Mouse (Mus musculus) intestine, embryonic 15.5 days (tissue): ENCODE measurements at regions not wholly inside any gene's neighbourhood (a gene's known extent, or its start where the extent isn't known, plus 50 kb on each side); places are given as distances from the start of the nearest gene placed in this dataset.

Experiments
- ATAC-seq: fragments of 200-750 bp; cut with Nextera tagmentation; 2 replicates; pipeline ENCODE4 v1.8.0; 2017; ENCODE audit warnings: moderate TSS enrichment, moderate library complexity
- H3K27ac ChIP-seq: fragments of 300-500 bp; sonication (generic); 2 replicates; pipeline ENCODE4 v1.5.1; 2015; ENCODE audit warnings: mild to moderate bottlenecking, inconsistent platforms
- H3K27me3 ChIP-seq: fragments of 300-500 bp; sonication (generic); replicated peaks from 2 replicates; pipeline ENCODE4 v1.6.1; 2015; ENCODE audit warnings: inconsistent platforms
- H3K36me3 ChIP-seq: fragments of 300-500 bp; sonication (generic); 2 replicates; pipeline ENCODE4 v1.6.1; 2015; ENCODE audit warnings: inconsistent platforms
- H3K4me1 ChIP-seq: fragments of 300-500 bp; sonication (generic); replicated peaks from 2 replicates; pipeline ENCODE4 v1.6.1; 2015; ENCODE audit warnings: inconsistent platforms
- H3K4me2 ChIP-seq: fragments of 300-500 bp; sonication (generic); replicated peaks from 2 replicates; pipeline ENCODE4 v1.6.1; 2015; ENCODE audit warnings: mild to moderate bottlenecking, inconsistent platforms
- H3K4me3 ChIP-seq: fragments of 300-500 bp; sonication (generic); replicated peaks from 2 replicates; pipeline ENCODE4 v1.5.1; 2015; ENCODE audit warnings: inconsistent platforms
- H3K9ac ChIP-seq: fragments of 300-500 bp; sonication (generic); 2 replicates; pipeline ENCODE4 v1.6.1; 2015; ENCODE audit warnings: inconsistent platforms
- H3K9me3 ChIP-seq: fragments of 300-500 bp; sonication (generic); 2 replicates; pipeline ENCODE4 v1.6.1; 2016; ENCODE audit warnings: inconsistent platforms
- WGBS: fragments of 180-500 bp; shearing (Covaris S2); methylation state at CpG from one replicate; pipeline ENCODE4 v1.1.7; 2015; 5-methylcytosine and 5-hydroxymethylcytosine counted together

DNA sequence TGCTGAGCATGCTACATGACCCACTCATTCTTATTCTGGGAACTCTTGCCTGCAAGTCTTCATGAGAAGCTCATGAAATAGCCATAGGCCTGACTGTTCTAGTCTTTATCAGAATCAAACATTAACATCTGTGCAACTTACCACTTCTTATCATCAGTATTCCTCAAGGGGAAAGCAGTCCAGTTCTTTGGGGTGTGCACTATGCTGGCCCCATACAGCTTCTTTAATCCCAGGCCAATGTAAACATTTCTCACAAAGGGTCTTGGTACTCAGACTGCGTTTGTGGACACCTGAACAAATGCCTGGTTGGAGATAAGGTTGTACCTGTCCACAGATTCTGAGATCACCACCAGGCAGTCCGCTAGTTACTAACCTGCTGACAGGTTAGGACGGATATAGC, 51.3 kb downstream of the 3110018I06Rik start:
- no peak overlapping the region for H3K4me3 ChIP-seq
- ATAC-seq = peak; percentile 23; the same call in 1 of the 2 replicates
- 52% methylated on average over 3 of the region's 3 CpGs for WGBS
- H3K27me3 ChIP-seq = no peaks in the 10 kb centered on the region
- no peak overlapping the region for H3K27ac ChIP-seq
- H3K36me3 ChIP-seq = no peaks in the 10 kb centered on the region
- H3K9me3 ChIP-seq = no peaks in the 10 kb centered on the region
- no peak overlapping the region for H3K9ac ChIP-seq
- 0 out of 2 replicates have a peak, but pooled peaks cover 3% of the 10 kb centered on the region for H3K4me1 ChIP-seq
- no peak overlapping the region for H3K4me2 ChIP-seq

DNA sequence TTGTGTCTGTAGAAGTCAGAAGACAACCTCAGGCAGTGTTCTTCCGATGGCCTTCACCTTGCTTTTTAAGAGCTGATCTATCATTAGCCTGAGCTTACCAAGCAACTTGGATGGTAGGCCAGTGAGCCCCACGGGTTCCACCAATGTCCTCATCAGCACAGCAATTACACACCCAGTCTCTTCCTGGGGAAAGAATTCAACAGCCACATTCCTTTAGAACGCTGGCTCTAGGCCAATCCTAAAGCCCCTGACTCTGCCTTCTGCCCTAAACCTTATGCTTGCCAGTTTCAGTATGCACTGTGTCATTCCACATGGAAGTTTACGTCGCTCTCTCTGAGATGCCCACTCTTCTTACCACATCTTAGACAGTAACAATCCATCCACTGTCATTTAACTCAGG, 52.8 kb downstream of the 3110018I06Rik start:
- Histone ChIP-seq H3K4me1 (0 out of 2 replicates have a peak, but pooled peaks cover 3% of the 10 kb centered on the region), H3K4me3 (no peak overlapping the region), H3K27ac (no peak overlapping the region), H3K27me3 (no peaks in the 10 kb centered on the region), H3K4me2 (no peak overlapping the region), H3K9ac (no peak overlapping the region), H3K36me3 (no peaks in the 10 kb centered on the region), H3K9me3 (no peaks in the 10 kb centered on the region)
- ATAC-seq = no peak
- WGBS = 48% methylated on average over 5 of the region's 5 CpGs

DNA sequence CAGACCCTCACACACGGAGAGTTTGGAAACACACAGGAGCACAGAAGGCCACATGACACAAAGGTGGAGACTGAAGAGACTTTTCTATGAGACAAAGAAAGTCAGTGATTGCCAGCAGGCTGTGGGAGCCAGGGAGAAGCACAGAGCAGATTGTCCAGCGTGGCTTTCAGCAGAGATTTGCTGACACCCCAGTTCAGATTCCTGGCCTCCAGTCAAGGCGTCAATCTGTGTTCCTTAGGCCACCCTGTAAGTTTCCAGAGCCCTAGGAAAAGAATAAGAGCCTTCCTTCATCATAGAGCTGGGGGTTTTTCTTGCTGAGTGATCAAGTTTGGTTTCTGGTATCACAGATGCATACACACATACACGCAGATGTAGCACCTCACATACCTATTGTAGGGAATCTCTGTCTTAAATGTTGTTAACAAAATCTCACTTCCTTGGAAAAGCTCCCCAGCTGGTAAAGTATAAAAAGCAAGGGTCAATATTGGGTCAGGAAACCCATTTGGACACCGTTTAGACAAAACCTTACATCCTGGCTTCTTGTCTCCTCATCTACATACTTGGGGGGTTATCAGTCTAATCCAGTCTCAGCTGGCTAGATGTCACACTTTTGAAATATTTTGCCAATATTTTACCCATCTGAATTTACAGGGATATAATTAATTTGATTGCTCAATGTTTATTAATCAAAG, 58.9 kb downstream of the 3110018I06Rik start:
- Histone ChIP-seq H3K27ac (peak overlapping the region; percentile 2; the same call in 1 of the 2 replicates), H3K4me2 (no peak overlapping the region), H3K4me3 (no peak overlapping the region), H3K4me1 (no peaks in the 10 kb centered on the region; the same call in 1 of the 2 replicates), H3K27me3 (no peaks in the 10 kb centered on the region), H3K9ac (no peak overlapping the region), H3K36me3 (no peaks in the 10 kb centered on the region), H3K9me3 (no peaks in the 10 kb centered on the region)
- peak; percentile 15; the same call in 1 of the 2 replicates for ATAC-seq
- 43% methylated on average over 5 of the region's 5 CpGs for WGBS

DNA sequence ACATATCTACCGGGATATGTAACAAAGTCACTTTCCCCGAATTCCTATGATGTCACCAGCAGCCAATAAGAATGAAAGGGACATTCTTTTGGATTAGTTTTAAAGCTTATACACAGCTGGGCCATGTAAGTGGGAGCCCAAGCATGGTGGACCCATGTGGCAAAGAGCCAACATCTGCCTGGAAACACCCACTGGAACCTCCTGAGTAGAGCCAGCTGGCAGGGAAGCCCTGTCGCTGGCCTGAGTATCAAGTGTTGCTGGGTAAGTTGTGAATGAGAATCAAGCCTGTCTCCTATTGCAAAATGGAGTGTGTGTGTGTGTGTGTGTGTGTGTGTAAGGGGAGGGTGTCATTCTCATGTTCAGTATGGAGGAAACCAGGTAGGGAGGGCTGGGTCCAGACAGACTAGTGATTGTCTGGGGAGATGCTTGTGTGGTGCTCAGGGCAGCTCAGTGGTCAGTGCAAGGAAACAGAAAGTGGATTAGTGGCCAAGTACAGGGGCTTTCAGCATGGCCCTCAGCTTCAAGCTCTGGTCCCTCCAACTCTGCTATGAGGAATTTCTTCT, 59.5 kb downstream of the 3110018I06Rik start:
- peak; percentile 72 for ATAC-seq
- H3K4me1 ChIP-seq = no peaks in the 10 kb centered on the region; the same call in 1 of the 2 replicates
- WGBS = 35% methylated on average over 3 of the region's 3 CpGs

DNA sequence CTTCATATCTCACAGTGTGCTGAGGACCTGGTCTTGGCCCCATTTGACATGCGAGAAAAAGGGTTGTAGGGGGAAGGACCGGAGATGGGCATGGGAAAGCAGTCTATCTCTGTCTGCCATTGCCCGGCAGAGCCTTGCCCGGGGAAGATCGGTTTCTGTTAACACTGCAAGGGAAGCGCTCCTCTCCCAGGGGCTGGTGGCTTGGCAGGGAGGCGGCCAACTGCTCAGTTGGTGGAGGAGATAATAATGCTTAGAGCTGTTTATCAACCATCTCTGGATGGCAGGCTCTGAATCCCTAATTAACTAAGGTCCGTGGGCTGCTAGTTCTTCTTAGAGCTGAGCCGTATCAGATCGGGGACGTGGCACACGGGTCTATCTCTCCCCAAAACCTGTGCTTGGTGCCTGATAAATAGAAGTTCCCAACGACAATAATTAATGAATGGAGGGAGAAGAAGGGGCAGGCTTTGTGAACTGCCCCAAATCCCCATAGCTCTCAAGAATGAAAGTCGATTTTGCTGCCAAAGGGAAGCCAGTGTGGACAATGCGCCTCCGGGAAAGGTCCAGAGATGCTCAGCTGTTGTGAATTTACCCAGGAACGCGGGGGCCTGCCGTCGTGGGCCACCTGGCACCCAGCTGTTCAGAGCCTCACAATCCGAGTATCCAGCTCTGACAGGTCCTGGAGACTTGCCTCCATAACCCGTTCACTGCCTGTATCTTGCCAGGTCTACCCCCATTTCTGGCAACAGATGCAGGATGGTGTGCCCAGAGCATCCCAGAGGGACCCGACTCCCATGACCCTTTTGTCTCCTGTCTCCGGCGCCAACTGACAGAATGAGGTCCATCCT, 61.2 kb downstream of the 3110018I06Rik start:
- no peaks in the 10 kb centered on the region for H3K36me3 ChIP-seq
- no peak overlapping the region for H3K4me3 ChIP-seq
- no peaks in the 10 kb centered on the region for H3K9me3 ChIP-seq
- 74% methylated on average over 25 of the region's 25 CpGs for WGBS
- H3K4me2 ChIP-seq = no peak overlapping the region
- H3K4me1 ChIP-seq = no peaks in the 10 kb centered on the region; the same call in 1 of the 2 replicates
- ATAC-seq = no peak
- no peaks in the 10 kb centered on the region for H3K27me3 ChIP-seq
- H3K27ac ChIP-seq = no peak overlapping the region
- H3K9ac ChIP-seq = no peak overlapping the region

More for the DNA sequence above, 59.5 kb downstream of the 3110018I06Rik start:
- Histone ChIP-seq H3K4me2 (no peak overlapping the region), H3K4me3 (no peak overlapping the region), H3K27me3 (no peaks in the 10 kb centered on the region), H3K36me3 (no peaks in the 10 kb centered on the region), H3K9ac (no peak overlapping the region), H3K27ac (no peak overlapping the region), H3K9me3 (no peaks in the 10 kb centered on the region)

DNA sequence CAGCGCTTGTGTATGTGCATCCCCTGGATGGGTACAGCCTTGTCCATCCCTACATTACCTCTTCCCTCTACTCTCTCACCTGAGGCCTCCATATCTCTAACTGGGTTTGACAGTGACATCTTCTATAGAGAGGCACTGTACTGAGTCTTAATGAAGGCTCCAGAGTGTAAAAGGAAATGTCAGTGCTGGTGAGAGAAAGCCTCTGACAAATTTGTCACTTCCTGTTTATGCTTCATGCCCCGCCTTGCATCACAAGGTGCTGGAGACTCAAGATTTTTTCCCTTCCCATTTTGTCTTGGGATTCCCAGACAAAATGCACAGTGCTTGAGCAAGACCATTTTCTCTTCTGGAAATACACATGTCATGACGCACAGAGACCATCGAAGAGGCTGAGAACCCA, 70.8 kb downstream of the 3110018I06Rik start:
- no peak for ATAC-seq
- WGBS = 82% methylated on average over 4 of the region's 4 CpGs
- H3K9me3 ChIP-seq = no peaks in the 10 kb centered on the region

DNA sequence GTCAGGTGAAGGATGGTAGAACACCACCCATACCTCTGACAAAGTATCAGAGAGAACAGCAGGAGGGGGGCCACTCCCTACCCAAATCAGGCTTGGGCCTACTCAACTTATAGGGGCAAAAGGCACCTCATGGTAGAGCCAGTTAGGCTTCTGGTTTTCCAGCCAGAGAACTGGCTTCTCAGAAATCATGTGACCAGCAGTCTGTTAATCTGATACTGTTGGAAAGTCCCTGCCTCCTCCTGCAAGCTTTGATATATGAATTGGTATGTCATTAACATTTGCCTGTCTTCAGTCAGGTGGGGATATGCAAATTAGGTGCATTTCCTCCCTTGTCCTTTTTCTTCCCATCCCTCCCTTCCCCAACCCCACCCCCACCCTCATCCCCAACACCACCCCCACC, 71.7 kb downstream of the 3110018I06Rik start:
- no peak for ATAC-seq
- Histone ChIP-seq H3K4me2 (no peak overlapping the region), H3K9me3 (no peaks in the 10 kb centered on the region), H3K4me1 (no peaks in the 10 kb centered on the region), H3K4me3 (no peak overlapping the region), H3K27ac (no peak overlapping the region), H3K36me3 (no peaks in the 10 kb centered on the region), H3K27me3 (no peaks in the 10 kb centered on the region), H3K9ac (no peak overlapping the region)

More for the DNA sequence above, 70.8 kb downstream of the 3110018I06Rik start:
- H3K4me3 ChIP-seq = no peak overlapping the region
- H3K4me1 ChIP-seq = no peaks in the 10 kb centered on the region
- no peaks in the 10 kb centered on the region for H3K27me3 ChIP-seq
- no peaks in the 10 kb centered on the region for H3K36me3 ChIP-seq
- no peak overlapping the region for H3K9ac ChIP-seq
- H3K4me2 ChIP-seq = no peak overlapping the region
- no peak overlapping the region for H3K27ac ChIP-seq

DNA sequence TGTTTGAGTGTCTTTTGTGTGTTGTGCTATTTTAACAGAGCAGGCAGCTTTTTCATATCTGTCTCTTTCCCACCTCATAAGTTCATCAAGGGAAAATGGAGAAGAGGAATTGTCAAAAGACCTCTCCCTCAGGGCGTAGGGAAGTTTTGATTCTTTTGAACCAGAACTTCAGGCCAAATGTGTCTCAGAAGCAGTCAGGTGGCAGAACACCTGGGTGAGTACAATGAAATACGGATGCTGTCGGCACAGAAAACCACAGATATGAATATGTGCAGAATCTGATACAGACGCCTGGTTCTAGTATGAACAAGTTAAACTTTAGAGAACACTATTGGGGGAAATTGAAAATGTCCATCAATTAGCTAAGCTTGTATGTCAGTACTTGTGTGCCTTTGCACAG, 84.2 kb downstream of the 3110018I06Rik start:
- Histone ChIP-seq H3K27ac (no peak overlapping the region), H3K9ac (no peak overlapping the region), H3K27me3 (no peaks in the 10 kb centered on the region), H3K4me3 (no peak overlapping the region), H3K36me3 (no peaks in the 10 kb centered on the region), H3K4me1 (no peaks in the 10 kb centered on the region), H3K9me3 (no peaks in the 10 kb centered on the region), H3K4me2 (no peak overlapping the region)
- WGBS = 87% methylated on average over 4 of the region's 4 CpGs
- no peak for ATAC-seq

DNA sequence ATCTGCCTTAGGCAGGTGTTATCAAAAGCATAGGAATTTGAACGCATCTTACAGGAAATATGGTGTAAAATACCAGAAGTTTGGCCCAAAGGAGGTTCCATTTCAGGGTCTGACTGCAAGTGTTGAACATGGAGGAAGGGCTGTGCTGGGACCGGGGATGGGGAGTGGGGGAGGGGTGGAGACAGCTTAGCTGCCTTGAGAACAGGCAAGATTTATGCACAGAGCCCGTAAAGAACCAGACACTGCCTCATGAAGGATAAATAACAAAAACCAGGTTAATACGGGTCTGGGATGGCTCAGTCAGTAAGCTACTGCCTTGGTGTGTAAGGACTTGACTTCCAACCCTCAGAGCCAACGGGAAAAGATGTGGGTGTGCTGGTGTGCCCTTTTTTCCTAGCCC, 91.1 kb downstream of the 3110018I06Rik start:
- no peaks in the 10 kb centered on the region for H3K36me3 ChIP-seq
- ATAC-seq = no peak
- no peak overlapping the region for H3K4me2 ChIP-seq
- no peak overlapping the region for H3K4me3 ChIP-seq
- H3K27me3 ChIP-seq = no peaks in the 10 kb centered on the region
- H3K4me1 ChIP-seq = no peaks in the 10 kb centered on the region
- WGBS = 44% methylated on average over 5 of the region's 5 CpGs
- no peak overlapping the region for H3K9ac ChIP-seq
- H3K9me3 ChIP-seq = no peaks in the 10 kb centered on the region
- H3K27ac ChIP-seq = no peak overlapping the region

DNA sequence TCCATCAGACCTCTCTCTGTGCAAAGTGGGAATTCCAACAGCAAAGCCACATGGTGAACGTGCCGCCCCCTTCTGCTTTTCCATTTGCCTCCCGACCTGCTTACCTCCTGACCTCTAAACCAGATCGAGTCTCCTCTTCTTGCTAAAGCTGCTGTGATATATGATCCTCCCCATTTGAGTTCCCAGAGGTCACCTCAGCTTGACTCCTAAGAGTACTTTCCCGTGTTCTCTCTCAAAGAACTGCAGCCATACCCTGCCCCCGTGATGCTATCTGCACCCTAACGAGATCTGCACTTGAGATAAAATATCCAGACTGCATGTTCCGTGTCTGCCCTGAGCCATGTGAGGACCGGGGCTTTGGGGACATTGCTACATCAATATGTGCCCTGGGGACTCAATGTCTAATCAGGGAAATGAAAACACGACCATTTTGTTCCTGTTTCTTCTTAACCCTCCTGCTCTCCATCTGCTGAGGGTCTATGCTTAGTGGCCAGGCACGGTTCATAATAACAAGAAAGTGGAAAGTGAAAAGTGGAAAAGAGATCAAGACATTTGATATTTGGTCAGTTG, 94.8 kb downstream of the 3110018I06Rik start:
- no peak overlapping the region for H3K9ac ChIP-seq
- H3K4me3 ChIP-seq = no peak overlapping the region
- no peak for ATAC-seq
- H3K4me1 ChIP-seq = no peaks in the 10 kb centered on the region
- H3K27me3 ChIP-seq = no peaks in the 10 kb centered on the region
- WGBS = 38% methylated on average over 11 of the region's 11 CpGs
- no peaks in the 10 kb centered on the region for H3K36me3 ChIP-seq
- H3K27ac ChIP-seq = no peak overlapping the region
- H3K9me3 ChIP-seq = no peaks in the 10 kb centered on the region
- H3K4me2 ChIP-seq = no peak overlapping the region

DNA sequence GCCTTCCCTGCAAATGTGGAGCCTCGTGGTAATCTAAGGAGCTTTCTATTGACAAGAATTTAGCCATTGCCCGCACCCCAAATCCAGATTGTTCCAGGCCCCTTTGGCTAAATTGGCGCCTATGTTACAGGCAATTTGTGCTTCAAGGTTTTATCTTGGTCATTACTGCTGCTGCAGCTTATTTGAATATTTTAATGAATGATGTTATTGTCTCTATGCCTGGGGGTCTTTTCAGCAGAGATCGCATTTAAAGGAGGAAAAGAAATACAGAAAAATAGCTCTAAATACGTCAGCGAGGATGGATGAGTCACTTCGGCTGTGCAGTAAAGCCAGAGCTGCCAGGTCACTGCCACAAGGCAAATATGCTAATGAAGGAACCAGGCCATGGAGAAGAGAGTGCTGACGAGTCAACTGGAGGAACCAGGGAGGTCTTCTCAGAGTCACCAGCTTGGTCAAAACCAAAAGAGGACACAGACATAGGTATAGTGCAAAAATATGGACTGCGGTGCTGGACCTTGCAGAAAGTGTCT, 97.3 kb downstream of the 3110018I06Rik start:
- no peaks in the 10 kb centered on the region for H3K9me3 ChIP-seq
- H3K4me2 ChIP-seq = no peak overlapping the region
- H3K27ac ChIP-seq = no peak overlapping the region
- H3K4me1 ChIP-seq = no peaks in the 10 kb centered on the region
- H3K27me3 ChIP-seq = no peaks in the 10 kb centered on the region
- ATAC-seq = no peak
- H3K36me3 ChIP-seq = no peaks in the 10 kb centered on the region
- H3K9ac ChIP-seq = no peak overlapping the region
- 74% methylated on average over 9 of the region's 9 CpGs for WGBS
- no peak overlapping the region for H3K4me3 ChIP-seq

DNA sequence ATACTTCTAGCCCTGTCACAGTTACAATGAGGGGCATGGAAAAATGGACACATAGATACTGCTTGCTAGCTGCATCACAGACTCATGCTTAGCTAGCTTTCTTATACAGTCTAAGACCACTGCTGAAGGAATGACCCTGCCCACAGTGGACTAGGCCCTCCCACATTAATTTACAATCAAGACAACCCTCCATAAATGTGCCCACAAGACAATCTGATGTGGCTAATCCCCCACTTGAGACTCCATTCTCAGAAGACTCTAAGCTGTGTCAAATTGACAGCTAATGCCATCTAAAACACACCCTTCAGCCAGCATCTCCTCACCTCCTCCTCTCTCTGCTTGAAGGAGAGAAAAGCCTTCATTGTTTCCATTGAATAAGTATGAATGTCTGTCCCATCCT, 107.8 kb downstream of the 3110018I06Rik start:
- no peak overlapping the region for H3K9ac ChIP-seq
- H3K4me1 ChIP-seq = no peaks in the 10 kb centered on the region
- H3K4me2 ChIP-seq = no peak overlapping the region
- no peaks in the 10 kb centered on the region for H3K9me3 ChIP-seq
- no peaks in the 10 kb centered on the region for H3K36me3 ChIP-seq
- H3K27ac ChIP-seq = no peak overlapping the region
- H3K4me3 ChIP-seq = no peak overlapping the region
- no peak for ATAC-seq
- H3K27me3 ChIP-seq = no peaks in the 10 kb centered on the region
